Mouse (Mus musculus) midbrain, postnatal 0 days (tissue): ENCODE data around the gene Trmt1. TPM values are rescaled to one million over a fixed set of nuclear protein-coding genes. Genes with fewer than 3 reads are reported as not detected.
A peak's percentile ranks its signal among the peaks of the same experiment; 100 is the strongest.

Experiments
- ATAC-seq: fragments of 200-750 bp; cut with Nextera tagmentation; 2 replicates; pipeline ENCODE4 v1.8.0; 2017; ENCODE audit warnings: moderate number of reproducible peaks, mild to moderate bottlenecking, moderate TSS enrichment, moderate library complexity; ENCODE audit not compliant: low FRiP score
- DNase-seq: peaks from one replicate; pipeline ENCODE4 v3.0.0-alpha.2; 2015; ENCODE audit warnings: low spot score
- H3K27ac ChIP-seq: fragments of 300-500 bp; sonication (generic); 2 replicates; pipeline ENCODE4 v1.5.1; 2014; ENCODE audit warnings: low read depth, mild to moderate bottlenecking, low read length, mixed read lengths
- H3K27me3 ChIP-seq: fragments of 300-500 bp; sonication (generic); 2 replicates; pipeline ENCODE4 v1.6.1; 2014; ENCODE audit warnings: low read length, control low read depth, mixed read lengths; ENCODE audit not compliant: insufficient read depth
- H3K36me3 ChIP-seq: fragments of 300-500 bp; sonication (generic); 2 replicates; pipeline ENCODE4 v1.6.1; 2014; ENCODE audit warnings: low read length, control low read depth, mixed read lengths; ENCODE audit not compliant: insufficient read depth
- H3K4me1 ChIP-seq: fragments of 300-500 bp; sonication (generic); 2 replicates; pipeline ENCODE4 v1.6.1; 2014; ENCODE audit warnings: mild to moderate bottlenecking, control low read depth, antibody characterized with exemption, low read length, mixed read lengths; ENCODE audit not compliant: insufficient read depth
- H3K4me2 ChIP-seq: fragments of 300-500 bp; sonication (generic); 2 replicates; pipeline ENCODE4 v1.6.1; 2014; ENCODE audit warnings: low read depth, mild to moderate bottlenecking, low read length, mixed read lengths; ENCODE audit not compliant: poor library complexity, severe bottlenecking
- H3K4me3 ChIP-seq: fragments of 300-500 bp; sonication (generic); 2 replicates; pipeline ENCODE4 v1.5.1; 2014; ENCODE audit warnings: low read depth, mild to moderate bottlenecking, low read length, moderate library complexity
- H3K9ac ChIP-seq: fragments of 300-500 bp; sonication (generic); replicated peaks from 2 replicates; pipeline ENCODE4 v1.6.1; 2014; ENCODE audit warnings: mild to moderate bottlenecking, low read length, moderate library complexity, mixed read lengths; ENCODE audit not compliant: poor library complexity, severe bottlenecking
- H3K9me3 ChIP-seq: fragments of 300-500 bp; sonication (generic); 2 replicates; pipeline ENCODE4 v1.6.1; 2016; ENCODE audit warnings: low read length, control low read depth
- CTCF ChIP-seq: IDR thresholded peaks from 2 replicates; pipeline ENCODE4 v1.5.1; 2016; ENCODE audit warnings: antibody characterized with exemption, mild to moderate bottlenecking
- WGBS: fragments of 180-500 bp; shearing (Covaris S2); extraction: QIAGEN DNeasy Blood & Tissue Kit; methylation state at CpG from one replicate; pipeline ENCODE4 v1.1.7; 2014; 5-methylcytosine and 5-hydroxymethylcytosine counted together
- polyA plus RNA-seq: library from polyadenylated mRNA; unstranded; fragments of >200 nt; fragmentation: Nextera tagmentation; extraction: Ambion mirVana; gene quantifications from 2 replicates; pipeline ENCODE4 v1.2.1, GENCODE M21; 2015
- total RNA-seq: library from RNA; depleted of rRNA; stranded (reverse); fragments of >200 nt; gene quantifications from 2 replicates; pipeline ENCODE4 v1.2.3, GENCODE M21; 2014

The Trmt1 gene
- total and polyA plus RNA-seq, 2 experiments from 2014 or later, result 74.2 to 99.5 TPM

GRCm38 (mm10) chr8:84722530-84722849 lies 36.4 kb downstream of the Trmt1 start:
- Histone ChIP-seq H3K27ac (peak overlapping the region; percentile 51; the same call in 1 of the 2 replicates), H3K4me1 (peaks cover 13% of the 10 kb centered on the region), H3K36me3 (no peaks in the 10 kb centered on the region), H3K27me3 (no peaks in the 10 kb centered on the region), H3K4me3 (no peak overlapping the region), H3K9ac (no peak overlapping the region), H3K9me3 (no peaks in the 10 kb centered on the region), H3K4me2 (no peak overlapping the region)
- no peak for TF ChIP-seq CTCF
- 67% methylated on average over 6 of the region's 6 CpGs for WGBS
- no peak for ATAC-seq
- DNase-seq, result no peak

- no peaks in the 10 kb centered on the region for H3K36me3 ChIP-seq
- peak within 1 kb of the TSS; percentile 33; the same call in 1 of the 2 replicates for H3K9ac ChIP-seq
- peak; percentile 17; the same call in 1 of the 2 replicates for TF ChIP-seq CTCF
- H3K4me3 ChIP-seq, result no peak within 1 kb of the TSS
- H3K27me3 ChIP-seq, result no peaks in the 10 kb centered on the region
- no peak for DNase-seq
- H3K9me3 ChIP-seq, result no peaks in the 10 kb centered on the region
- ATAC-seq, result peak; percentile 31
- no peak within 1 kb of the TSS for H3K4me2 ChIP-seq
- H3K27ac ChIP-seq, result peak within 1 kb of the TSS; percentile 51
- H3K4me1 ChIP-seq, result peaks cover 13% of the 10 kb centered on the region
- 24% methylated on average over 10 of the region's 10 CpGs for WGBS
Observed at GRCm38 (mm10) chr8:84722850-84723570, 36.9 kb downstream of the Trmt1 start, which contains the start of gene G430095P16Rik. G430095P16Rik (plus strand) TSS chr8:84723007.

DNA sequence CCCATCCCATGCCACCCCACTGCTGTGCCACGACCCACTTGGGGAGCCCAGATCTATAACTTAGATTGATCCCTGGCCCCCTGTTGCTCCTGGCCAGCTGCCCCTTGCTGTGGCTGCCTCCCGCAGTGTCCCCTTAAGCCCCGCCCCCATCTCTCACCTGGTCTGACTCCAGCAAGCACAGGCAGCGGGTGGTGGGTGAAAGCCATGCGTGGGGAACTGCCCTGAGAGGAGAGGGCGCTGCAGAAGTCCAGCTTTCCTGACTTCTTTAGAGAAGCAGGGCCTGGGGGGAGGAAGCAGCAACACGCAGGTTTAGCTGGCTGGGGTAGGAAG lies 37.4 kb downstream of the Trmt1 start:
- no peak overlapping the region for H3K4me2 ChIP-seq
- H3K27me3 ChIP-seq, result no peaks in the 10 kb centered on the region
- H3K4me1 ChIP-seq, result peaks cover 13% of the 10 kb centered on the region
- 26% methylated on average over 7 of the region's 7 CpGs for WGBS
- no peaks in the 10 kb centered on the region for H3K36me3 ChIP-seq
- DNase-seq, result no peak
- TF ChIP-seq CTCF, result no peak
- H3K4me3 ChIP-seq, result no peak overlapping the region
- peak overlapping the region; percentile 33; the same call in 1 of the 2 replicates for H3K9ac ChIP-seq
- peak overlapping the region; percentile 47 for H3K27ac ChIP-seq
- ATAC-seq, result no peak
- no peaks in the 10 kb centered on the region for H3K9me3 ChIP-seq

DNA sequence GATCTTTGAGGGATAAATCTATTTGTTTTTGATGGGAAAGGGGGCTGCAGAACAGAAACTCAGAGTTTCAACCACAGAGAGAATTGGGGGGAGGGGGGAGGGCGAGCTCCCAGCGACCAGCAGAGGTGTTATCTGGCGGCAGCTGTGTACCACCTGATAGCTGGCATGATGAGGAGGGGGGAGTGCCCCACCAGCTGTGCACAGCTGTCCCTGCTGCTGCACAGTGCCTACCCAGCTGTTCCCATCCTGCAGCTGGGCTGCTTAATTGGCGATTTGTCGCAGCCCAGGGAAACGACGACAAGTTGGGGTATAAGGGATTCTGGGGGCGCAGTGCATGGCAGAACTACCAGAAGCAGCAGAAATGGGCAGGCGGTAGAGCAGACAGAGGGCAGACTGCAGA lies 38.6 kb downstream of the Trmt1 start:
- no peak overlapping the region for H3K9ac ChIP-seq
- no peak for DNase-seq
- H3K27ac ChIP-seq, result no peak overlapping the region
- H3K4me1 ChIP-seq, result peaks cover 13% of the 10 kb centered on the region
- no peak for ATAC-seq
- no peaks in the 10 kb centered on the region for H3K36me3 ChIP-seq
- TF ChIP-seq CTCF, result no peak
- H3K4me2 ChIP-seq, result no peak overlapping the region
- H3K27me3 ChIP-seq, result no peaks in the 10 kb centered on the region
- no peaks in the 10 kb centered on the region for H3K9me3 ChIP-seq
- WGBS, result 47% methylated on average over 9 of the region's 9 CpGs
- H3K4me3 ChIP-seq, result no peak overlapping the region

DNA sequence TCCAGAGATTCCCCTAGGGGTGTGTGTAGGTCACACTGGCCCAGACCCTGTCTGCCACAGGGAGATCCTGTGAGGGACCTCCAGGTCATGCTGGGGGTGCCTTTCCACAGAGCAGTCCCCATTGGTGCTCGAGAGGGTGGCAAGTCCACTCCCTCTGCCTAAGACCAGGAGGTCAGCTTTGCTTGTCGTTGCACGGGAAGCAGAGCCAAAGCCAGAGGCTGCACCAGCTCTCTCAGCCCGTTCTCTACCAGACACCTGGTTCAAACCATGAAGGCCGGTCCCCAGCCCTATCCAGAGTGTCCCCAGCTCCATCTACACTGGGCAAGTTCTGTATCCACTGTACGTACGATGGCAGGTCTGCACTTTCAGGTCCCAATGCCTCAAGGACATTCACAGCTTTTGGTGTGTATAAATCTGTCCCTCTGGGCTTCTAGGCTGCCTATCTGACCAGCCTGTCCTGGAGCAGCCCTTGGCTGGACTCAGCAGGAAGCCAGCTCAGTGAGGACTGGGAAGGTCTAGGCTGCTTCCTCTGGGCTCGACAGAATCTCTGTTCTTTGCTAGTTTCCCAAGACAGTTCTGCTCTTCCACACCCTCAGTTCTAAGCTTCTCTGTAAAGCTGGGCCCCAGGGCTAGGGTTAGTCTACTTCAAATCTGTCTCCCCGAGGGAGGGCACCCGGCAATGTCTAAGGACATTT lies 39.3 kb downstream of the Trmt1 start:
- no peak for TF ChIP-seq CTCF
- Histone ChIP-seq H3K4me3 (no peak overlapping the region), H3K27me3 (no peaks in the 10 kb centered on the region), H3K9me3 (no peaks in the 10 kb centered on the region), H3K4me1 (peaks cover 14% of the 10 kb centered on the region), H3K9ac (no peak overlapping the region), H3K36me3 (no peaks in the 10 kb centered on the region), H3K27ac (no peak overlapping the region), H3K4me2 (no peak overlapping the region)
- DNase-seq (no peak), ATAC-seq (no peak)
- 55% methylated on average over 10 of the region's 10 CpGs for WGBS

- Histone ChIP-seq H3K4me2 (no peak overlapping the region), H3K27ac (no peak overlapping the region), H3K4me1 (peaks cover 19% of the 10 kb centered on the region), H3K36me3 (no peaks in the 10 kb centered on the region), H3K27me3 (no peaks in the 10 kb centered on the region), H3K9me3 (no peaks in the 10 kb centered on the region), H3K9ac (no peak overlapping the region), H3K4me3 (no peak overlapping the region)
- ATAC-seq, result no peak
- 22% methylated on average over 3 of the region's 3 CpGs for WGBS
- DNase-seq, result no peak
- peak; percentile 50 for TF ChIP-seq CTCF
Observed at GRCm38 (mm10) chr8:84725941-84726259, 39.8 kb downstream of the Trmt1 start.
